Mouse (Mus musculus) urinary bladder, adult 2 months (tissue): ENCODE measurements around the gene Inava. TPM values are rescaled to one million over a fixed set of nuclear protein-coding genes. Genes with fewer than 3 reads are reported as not detected.

Experiments used
- polyA plus RNA-seq: library from polyadenylated mRNA; depleted of rRNA; stranded (reverse); fragments of >200 nt; gene quantifications from 2 replicates; pipeline ENCODE4 v1.2.3, GENCODE M21; 2012; rRNA removed

The Inava gene
- polyA plus RNA-seq, 1 experiment: 24.3 TPM

Other genes starting within 250 kb of the Inava start
- not detected in 2 replicates for gene Igfn1, start 227.9 kb downstream of the Inava start, polyA plus RNA-seq
- 52.4 and 55.4 TPM in 2 replicates for gene Tmem9, start 226.1 kb downstream of the Inava start, polyA plus RNA-seq
- gene Ascl5, start 183.5 kb downstream of the Inava start, polyA plus RNA-seq: not detected in 2 replicates
- 0.08 and 0.27 TPM in 2 replicates for gene Cacna1s, start 181.5 kb downstream of the Inava start, polyA plus RNA-seq
- gene Kif21b, start 102.9 kb downstream of the Inava start, polyA plus RNA-seq: 2.4 and 2.8 TPM in 2 replicates
- 2.0 and 3.1 TPM in 2 replicates for gene Mroh3, start 21.4 kb downstream of the Inava start, polyA plus RNA-seq
- 0.06 and 0.10 TPM in 2 replicates for gene Gpr25, start 26.6 kb upstream of the Inava start, polyA plus RNA-seq
- 18.6 and 23.7 TPM in 2 replicates for gene Camsap2, start 111.8 kb upstream of the Inava start, polyA plus RNA-seq
- 8.2 and 9.6 TPM in 2 replicates for gene Ddx59, start 181.0 kb upstream of the Inava start, polyA plus RNA-seq
- gene Kif14, start 232.1 kb upstream of the Inava start, polyA plus RNA-seq: 0.54 and 0.74 TPM in 2 replicates